Mouse (Mus musculus) WW6 (cell line): ENCODE measurements around the gene Ifna14.
"Not testable (repeated sequence)": the region's sequence is repeated elsewhere in the genome, so short reads cannot be mapped to it uniquely, and the experiment has no call there.

Experiments
- DNase-seq: peaks from one replicate; pipeline ENCODE4 v3.0.0-alpha.2; 2013; ENCODE audit warnings: low read depth, low spot score

Ifna14 gene

DNA sequence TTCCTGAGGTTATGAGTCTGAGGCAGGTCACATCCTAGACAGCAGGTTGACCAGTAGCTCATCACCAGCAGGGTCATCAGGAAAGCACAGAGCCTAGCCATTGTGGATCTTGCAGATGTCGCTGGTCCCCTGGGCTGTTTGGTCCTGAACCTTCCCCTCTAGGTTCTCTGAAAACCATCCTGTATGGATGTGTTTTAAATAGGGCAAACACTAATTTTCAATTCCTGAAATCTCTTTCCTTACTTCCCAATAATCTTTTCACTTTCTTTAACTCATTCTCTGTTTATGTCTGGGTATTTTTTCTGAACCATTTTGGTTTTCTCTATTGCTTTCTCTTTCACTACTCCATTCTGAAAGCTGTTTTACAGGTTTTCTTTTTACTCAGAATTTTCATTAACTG, at the start of gene Ifna14:
Gene Ifna14, minus strand, starts transcription at position 101 of the 400 bp plus-strand sequence.
- DNase-seq: no peak

- no peak for DNase-seq
Observed at GRCm38 (mm10) chr4:88603276-88603675, 31.7 kb upstream of the Ifna14 start, which contains the start of gene Ifna12. Gene Ifna12 (minus strand): TSS chr4:88603376.

DNA sequence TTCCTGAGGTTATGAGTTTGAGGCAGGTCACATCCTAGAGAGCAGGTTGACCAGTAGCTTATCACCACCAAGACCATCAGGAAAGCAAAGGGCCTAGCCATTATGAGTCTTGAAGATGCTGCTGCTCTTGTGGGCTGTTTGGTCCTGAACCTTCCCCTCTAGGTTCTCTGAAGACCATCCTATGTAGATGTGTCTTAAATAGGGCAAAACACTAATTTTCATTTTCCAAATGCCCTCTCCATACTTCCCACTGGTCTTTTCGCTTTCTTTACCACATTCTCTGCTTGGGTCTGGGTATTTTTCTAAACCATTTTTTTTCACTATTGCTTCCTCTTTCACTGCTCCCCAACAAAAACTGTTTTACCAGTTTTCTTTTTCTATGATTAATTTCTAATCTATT, 20.7 kb upstream of the Ifna14 start, which contains the start of gene Ifna9:
Gene Ifna9, minus strand, starts transcription at position 101 of the 400 bp plus-strand sequence.
- no peak for DNase-seq

DNA sequence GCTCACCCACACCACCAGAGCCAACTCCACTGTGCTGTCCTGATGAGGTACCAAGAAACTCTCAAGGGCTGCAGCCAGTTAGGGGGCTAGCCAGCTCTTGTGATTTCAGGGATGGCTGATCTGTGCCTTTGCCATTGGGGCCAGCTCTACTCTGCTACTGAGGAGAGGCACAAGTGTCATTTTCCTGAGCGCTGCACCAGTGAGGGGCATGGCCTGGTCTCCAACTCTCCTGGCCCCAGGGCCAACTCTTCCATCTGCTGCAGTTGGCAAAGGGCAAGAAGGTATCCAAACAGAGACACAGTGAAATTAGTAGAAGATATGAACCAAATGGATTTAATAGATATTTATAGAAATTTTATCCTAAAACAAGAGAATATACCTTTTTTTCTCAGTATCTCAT, 9.8 kb downstream of the Ifna14 start:
- no peak for DNase-seq

- DNase-seq: not testable (repeated sequence)
Observed at GRCm38 (mm10) chr4:88558145-88558544, 13.5 kb downstream of the Ifna14 start, which contains the start of gene Ifna15. Gene Ifna15 (minus strand): TSS chr4:88558245.

GRCm38 (mm10) chr4:88550161-88550945, 21.2 kb downstream of the Ifna14 start:
- DNase-seq: peak; percentile 61

DNA sequence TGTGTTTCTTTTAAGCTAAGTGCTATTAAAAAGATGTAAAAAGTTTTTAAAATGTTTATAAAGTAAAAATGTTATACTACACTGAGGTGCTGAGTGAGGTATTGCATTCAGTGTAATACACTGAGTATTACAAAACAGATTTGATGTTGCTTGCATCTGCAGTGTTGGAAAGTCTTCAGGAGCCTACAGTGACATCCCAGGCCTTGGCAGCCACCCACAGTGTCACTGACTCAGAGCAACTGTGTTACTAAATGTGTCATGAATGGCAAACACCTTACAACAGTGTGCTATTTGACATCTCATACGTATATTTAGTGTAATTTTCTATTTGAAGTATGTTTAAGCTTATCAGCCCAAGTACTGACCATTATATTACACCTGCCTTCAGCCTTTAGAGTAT, 23.6 kb downstream of the Ifna14 start:
- DNase-seq: no peak

DNA sequence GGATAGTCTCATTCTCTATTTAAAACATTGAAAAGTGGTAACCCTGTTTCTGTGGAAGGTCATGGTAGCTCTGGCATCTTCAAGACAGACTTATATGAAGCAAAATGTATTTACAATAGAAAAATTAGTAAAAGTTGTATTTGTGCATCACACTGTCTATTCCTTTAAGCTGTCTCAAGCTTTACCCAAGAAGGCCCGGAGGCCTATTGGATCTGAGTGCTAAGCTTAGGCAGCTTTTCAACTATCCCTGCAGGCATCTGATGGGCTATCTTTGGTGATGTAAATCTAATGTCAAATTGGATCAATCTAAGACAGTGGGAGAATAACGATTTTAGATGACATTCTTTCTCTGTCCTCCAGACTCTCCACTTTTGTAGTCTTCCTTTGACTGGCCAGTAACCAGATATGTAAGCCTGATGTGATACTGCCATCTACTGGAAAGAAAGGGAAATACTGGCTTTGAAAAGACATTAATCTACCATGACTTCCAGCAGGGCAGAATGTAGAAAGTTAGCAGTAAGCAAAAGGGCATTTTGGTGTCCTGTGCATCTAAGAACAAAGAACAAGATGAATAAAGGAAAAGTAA, 27.9 kb downstream of the Ifna14 start:
- DNase-seq: peak; percentile 28

DNA sequence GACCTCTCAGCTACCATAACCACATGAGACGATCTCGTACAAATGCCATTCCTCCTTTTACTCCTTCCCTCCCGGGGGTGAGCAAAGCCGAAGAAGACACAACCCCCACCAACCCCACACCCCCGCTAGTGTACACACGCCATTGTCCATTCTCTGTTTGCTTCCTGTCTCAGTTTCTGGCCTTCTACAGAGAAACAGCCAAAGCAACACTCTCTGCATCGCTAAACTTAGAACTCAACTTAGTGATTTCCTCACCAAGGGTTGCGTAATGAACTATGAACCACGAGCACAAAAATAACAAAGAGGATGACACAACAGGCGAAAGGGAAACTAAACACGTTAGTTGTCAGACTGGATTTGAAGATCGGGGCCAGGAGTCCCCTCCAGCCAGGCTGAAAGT, 34.3 kb downstream of the Ifna14 start:
- DNase-seq: no peak

DNA sequence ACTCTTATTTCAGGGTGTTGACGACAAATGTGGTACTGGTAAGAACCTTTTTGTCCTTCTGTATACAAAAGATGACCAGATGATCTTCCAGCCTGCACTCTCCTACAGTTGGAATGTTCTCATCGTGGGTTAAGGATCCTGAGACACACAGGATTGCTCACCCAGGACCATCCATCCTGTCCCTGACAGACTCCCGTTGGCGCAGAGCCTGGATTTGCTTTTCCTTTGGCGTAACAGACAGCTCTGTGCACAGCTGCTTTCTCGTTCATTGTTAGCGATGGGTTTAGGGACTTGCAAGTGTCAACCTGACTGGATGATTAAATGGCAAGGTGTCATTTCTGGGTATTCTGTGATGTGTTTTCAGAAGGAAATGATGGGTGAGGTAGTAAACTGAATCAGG, 35.0 kb downstream of the Ifna14 start:
- DNase-seq: no peak

DNA sequence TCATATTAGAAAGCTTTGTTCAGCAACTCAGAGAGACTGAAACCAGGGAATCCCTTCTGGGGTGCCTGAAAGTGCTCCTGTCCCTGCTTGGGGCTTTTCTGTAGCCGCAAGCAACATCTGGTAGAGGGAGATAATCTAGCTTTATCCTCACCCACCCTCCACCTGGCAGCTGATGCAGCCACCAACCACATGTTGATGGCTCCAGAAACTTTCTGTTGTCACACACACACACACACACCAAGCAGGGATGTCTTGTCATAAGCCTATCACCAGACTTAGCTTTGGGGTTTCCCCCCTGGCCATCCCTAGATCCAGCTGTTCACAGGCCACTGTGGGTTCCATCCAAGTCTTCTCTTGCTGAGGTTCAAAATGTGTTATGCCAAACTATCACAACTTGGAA, 35.9 kb downstream of the Ifna14 start:
- no peak for DNase-seq

- DNase-seq: no peak
Observed at GRCm38 (mm10) chr4:88534903-88535302, 36.7 kb downstream of the Ifna14 start.

- DNase-seq: no peak
Observed at GRCm38 (mm10) chr4:88533499-88533898, 38.1 kb downstream of the Ifna14 start.

DNA sequence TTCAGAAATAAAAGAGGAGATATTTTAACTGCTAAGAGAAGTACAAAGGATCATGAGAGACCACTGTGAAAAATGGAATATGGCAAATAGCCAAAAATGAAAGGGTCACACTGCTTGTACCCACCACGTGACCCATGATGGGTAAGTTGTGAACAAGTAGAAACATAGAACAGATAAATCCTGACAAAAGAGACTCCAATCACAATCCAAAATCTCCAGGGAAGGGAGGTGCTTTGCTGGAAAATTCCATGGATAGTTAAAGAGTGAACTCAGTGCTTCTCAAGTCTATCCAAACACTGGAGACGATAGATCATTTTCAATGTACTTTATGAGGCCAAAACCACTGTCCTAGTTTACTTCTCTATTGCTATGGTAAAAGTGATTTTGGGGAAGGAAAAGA, 40.7 kb downstream of the Ifna14 start:
- DNase-seq: no peak

DNA sequence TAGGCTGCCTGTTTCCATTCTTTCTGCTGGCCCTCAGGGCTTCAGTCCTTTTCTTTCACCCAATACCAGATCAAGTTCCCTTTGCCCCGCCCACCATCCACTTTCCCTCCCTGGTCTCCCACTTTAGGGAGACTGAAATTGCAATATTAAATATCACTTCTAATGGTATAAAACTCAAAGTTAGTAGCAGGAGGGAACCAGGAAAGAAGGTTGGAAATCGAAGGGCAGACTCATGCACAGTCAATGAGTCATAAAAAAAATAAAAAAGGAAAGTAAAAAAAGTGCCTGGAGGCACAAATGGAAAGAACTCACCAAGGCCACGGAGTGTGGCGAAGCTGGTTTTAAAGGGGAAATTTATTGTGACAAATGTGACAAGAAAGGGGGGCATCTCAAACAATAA, 41.3 kb downstream of the Ifna14 start:
- no peak for DNase-seq

DNA sequence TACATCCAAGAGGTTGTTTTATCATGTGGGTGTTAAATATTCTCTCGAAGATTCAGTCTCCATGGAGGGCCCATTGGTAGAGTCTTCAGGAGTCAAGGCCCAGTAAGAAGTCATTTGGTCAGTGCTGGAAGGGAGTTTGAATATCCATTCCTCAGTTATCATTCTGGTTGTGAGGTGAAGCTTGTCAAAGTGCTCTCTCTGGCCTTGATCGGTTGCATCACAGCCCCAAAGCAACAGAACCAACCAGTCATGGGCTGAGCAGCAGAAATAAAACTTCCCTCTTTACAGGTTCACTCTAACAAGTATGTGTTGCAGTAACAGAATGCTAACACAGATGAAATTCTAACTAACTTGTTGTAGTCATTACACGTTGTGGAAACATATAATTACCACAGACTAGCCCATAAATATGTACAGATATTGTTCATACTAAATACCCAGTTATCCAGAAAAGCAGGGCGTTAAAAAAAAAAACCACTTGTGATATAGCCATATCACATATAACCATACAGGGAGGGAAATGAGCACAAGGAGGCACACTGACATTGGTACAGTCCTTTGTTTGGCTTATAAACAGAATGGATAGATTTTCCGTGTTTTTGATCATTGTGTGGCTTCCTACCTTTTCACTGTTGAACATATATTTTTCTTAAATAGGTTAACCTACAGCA, 45.1 kb downstream of the Ifna14 start:
- DNase-seq: no peak

GRCm38 (mm10) chr4:88525393-88525792, 46.2 kb downstream of the Ifna14 start:
- no peak for DNase-seq

DNA sequence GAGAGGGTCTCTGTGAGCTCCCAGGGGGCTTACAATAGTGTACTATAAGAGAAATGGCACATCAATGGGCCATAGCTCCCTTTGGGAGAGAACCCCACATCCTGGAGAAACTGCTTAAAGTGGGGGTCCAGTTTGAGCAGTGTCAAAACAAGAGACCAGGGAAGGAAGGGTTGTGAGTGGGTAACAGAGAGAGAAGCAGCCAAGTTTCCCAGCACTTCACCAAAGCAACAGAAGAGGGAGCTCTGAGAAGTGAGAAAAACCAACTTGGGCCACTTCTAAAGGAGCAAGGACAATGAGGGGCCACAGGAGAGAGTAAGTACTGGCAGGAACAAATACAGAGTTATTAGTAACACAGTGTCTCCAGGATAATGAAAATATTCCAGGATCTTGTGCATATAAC, 48.4 kb downstream of the Ifna14 start:
- no peak for DNase-seq

DNA sequence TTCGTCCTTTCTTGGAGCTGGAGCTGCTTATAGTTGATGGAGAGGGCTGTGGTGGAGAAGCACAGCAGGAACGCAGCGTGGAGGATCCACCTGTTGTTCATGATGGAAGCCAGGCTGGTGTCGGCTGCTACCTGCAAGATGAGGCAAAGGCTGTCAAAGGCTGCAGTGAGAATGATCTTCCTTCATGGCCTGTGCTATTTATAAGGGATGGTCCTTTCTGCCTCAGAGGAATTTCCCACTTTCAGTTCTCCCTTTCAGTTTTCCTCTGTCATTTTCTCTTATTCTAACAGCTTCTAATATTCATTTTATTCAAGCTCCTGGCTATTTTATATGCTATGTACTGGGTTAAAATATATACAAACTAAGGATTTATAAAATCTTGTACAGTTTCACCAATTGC, 48.9 kb downstream of the Ifna14 start, which contains the start of gene Ifnb1:
Gene Ifnb1, minus strand, starts transcription at position 101 of the 400 bp plus-strand sequence.
- no peak for DNase-seq
